Mouse (Mus musculus): ENCODE data around the gene Cela2a. TPM values are rescaled to one million over a fixed set of nuclear protein-coding genes. Genes with fewer than 3 reads are reported as not detected.

Cela2a gene
- total and polyA plus RNA-seq, 3 experiments: 0.25 TPM; not detected in 2

DNA sequence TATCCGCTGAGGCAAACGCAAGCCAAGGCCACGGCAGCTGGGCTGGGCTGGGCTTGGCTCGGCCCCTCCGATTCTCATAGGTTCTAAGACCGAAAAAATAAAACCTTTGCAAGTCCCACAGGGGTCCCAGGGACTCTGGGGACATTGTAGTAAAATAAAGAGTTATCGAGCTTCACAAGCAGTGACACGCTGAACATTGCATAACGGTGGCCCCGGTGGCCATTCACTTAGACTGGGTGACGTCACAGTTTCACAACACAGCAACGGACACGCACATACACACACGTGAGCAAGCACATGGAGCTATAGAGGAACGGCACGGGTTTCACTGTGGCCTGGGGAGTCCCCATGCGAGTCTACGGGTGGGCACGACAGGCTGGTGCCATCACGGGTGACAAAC lies 32.5 kb upstream of the Cela2a start:
- no peak for DNase-seq

GRCm38 (mm10) chr4:141857422-141857930 lies 31.5 kb upstream of the Cela2a start:
- DNase-seq: peak; percentile 79

GRCm38 (mm10) chr4:141853437-141853836 lies 27.5 kb upstream of the Cela2a start:
- DNase-seq: no peak

DNA sequence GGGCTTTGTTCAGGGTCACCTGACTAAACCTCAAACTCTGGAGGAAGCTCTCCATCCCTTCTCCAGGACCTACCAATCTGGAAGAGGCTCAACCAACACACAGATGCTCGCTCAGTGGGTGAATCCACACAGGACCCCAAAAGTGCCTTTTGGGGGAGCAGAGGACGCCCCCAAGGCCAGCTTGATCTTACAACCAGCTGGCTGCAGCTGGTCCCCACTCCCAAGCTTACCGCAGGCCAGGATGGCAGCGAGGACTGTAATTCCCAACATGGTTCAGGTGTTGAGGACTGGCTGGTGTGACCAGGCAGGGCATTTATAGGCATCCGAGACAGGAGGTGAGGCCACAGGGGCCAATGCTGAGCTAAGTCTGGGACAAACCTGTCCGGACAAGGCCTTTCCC lies 20.0 kb upstream of the Cela2a start, which contains the start of gene Ctrc:
Gene Ctrc (minus strand): TSS at position 361 of the 400 bp plus-strand sequence.
- DNase-seq: no peak

GRCm38 (mm10) chr4:141834536-141835095 lies 8.7 kb upstream of the Cela2a start:
- no peak for DNase-seq

DNA sequence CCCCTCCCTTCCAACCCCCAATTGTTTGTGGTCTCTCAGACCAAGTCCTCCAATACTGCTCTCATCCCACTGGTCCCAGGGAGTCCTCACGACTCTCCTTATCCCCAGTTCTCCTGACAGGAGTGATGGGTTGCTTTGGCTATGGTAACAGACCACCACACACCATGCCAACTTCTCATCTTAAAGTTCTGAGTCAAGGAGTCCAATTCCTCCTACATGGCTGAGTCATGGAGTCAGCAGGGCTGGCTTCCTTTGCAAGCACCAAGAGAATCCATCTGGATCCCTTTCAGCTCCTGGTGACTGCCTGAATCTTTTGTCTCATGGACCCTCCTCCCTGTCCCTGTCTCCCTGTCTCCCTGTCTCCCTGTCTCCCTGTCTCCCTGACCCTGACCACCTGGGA lies 8.0 kb upstream of the Cela2a start:
- DNase-seq: no peak

DNA sequence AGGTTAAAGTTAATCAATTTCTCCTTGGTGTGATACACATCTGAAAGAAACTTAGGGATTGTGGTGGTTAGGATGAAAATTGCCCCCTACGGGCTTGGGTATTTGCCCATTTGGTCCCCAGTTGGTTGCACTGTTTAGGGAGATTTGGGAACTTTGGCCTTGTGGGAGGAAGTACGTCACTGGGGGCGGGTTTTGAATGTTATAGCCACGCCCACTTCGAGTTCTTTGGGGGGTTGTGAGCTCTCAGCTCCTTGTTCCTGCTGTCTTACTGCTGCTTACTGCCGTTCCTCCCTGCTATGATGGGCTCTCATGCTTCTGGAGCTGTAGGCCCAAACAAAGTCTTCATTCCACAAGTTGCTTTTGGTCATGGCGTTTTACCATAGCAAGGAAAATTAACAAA lies 5.4 kb upstream of the Cela2a start:
- DNase-seq: no peak

GRCm38 (mm10) chr4:141830381-141830780 lies 4.4 kb upstream of the Cela2a start:
- DNase-seq: no peak

- peak; percentile 18 for DNase-seq
Observed at GRCm38 (mm10) chr4:141828177-141828576, 2.2 kb upstream of the Cela2a start.

DNA sequence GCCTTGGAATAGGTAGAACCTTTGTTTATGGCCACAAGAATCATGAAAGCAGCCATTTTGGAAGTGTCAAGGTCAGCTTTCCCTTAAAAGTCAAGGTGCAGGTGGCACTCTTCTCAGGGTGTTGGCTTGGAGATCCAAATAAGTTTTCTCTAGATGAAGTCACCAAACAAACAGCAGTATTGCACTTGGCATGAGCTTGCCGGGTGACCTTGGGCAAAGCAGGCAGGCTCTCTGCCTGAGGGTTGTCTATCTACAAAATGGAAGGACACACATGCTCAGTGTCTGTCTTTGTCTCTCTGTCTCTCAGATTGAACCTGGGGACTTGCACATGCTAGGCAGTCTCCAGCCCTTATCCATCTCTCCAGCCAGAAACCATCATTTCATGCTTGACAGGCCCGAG lies 1.4 kb upstream of the Cela2a start:
- DNase-seq: peak; percentile 58

GRCm38 (mm10) chr4:141822979-141823378 lies 3.0 kb downstream of the Cela2a start:
- no peak for DNase-seq

DNA sequence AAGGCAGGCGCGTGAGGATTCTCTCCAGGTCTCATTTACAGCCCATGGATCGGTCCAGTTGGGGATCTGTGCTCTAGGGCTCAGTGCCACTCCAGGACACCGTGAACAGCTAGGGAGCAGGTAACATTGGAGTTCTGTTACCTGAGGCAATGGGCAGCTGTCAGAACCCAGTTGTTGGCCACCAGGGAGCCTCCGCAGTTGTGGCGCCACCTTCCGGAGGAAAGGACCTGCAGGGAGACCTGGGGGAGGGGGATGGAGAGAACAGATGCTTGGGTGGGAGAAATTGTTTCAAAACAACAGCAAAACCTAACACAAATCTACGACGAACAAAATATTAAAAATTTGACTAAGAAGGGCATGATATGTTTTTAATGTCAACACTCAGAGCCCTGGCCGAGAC lies 3.9 kb downstream of the Cela2a start:
- DNase-seq: no peak

GRCm38 (mm10) chr4:141821178-141821577 lies 4.8 kb downstream of the Cela2a start:
- DNase-seq: no peak

DNA sequence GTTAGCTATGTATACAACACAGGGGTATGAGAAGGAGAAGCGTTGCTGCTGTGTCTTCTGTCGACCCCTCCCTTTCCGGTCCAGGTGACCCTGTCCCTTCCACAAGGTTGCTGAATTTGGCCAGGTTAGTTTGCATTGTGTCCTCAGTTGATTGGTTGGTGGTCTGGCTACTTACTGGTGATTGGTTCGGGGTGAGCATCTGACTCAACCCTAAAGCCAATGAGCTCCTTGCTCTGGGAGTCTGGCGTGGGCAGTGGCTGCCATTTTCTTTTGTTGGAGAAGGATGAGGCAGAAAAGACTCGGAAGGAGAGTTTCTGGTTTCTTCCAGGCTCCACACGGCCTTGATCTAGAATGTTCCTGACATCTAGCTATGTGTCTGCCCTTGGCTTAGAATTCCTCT lies 6.6 kb downstream of the Cela2a start:
- no peak for DNase-seq

DNA sequence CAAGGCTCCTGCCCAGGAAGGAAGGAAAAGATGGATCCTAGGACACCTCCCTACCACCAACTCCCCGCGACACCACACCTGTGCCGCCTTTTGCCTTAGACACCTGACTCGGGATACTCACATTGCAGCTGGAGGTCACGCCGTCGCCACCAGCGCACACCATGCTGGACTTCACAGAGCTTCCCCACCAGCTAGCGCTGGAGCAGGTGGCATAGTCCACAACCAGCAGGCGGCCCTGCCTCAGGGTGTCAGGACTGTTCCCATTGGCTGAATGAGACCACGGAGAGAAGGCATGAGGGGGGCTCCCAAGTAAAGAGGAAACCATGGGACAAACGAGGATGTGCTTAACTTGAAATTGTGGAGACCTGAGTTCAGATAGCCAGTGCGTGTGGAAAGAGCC lies 7.1 kb downstream of the Cela2a start:
- no peak for DNase-seq

DNA sequence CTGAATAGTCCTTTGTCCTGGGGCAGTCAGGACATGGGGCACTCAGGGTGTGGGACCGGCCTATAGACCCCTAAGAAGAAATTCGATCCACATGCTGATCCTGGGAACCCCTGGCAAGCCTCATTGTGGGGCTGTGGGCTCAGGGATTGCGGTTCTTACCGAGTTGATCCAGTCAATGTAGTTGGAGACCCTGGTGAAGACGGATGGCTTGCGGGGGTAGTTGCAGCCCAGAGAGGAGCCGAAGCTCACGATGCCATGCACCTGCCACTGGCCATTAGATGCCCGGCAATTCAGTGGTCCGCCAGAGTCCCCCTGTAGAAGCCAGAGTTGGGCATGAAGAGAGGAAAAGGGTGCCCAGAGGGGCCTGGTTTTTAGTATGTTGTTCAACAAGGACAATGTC lies 8.3 kb downstream of the Cela2a start:
- no peak for DNase-seq

- DNase-seq: no peak
Observed at GRCm38 (mm10) chr4:141816776-141817655, 8.9 kb downstream of the Cela2a start.

DNA sequence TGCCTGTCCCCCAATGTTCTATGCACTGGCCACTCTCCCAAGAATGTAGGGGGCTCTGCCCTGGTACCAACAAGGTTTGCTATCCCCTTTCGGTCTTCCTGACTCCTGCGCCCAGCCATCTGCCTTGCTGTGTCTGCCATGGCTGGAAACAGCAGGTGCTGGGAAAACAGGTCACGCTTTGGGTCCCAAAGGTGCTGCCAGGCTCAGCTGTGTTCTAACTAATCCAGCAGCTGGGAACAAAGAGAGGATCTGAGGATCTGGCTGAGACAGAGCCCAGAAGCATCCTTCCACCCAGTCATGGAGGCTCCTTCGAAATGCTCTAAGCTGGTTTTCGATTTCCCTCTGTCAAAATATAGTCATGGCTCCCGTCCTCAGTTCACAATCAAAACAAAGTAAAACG lies 9.7 kb downstream of the Cela2a start:
- no peak for DNase-seq

DNA sequence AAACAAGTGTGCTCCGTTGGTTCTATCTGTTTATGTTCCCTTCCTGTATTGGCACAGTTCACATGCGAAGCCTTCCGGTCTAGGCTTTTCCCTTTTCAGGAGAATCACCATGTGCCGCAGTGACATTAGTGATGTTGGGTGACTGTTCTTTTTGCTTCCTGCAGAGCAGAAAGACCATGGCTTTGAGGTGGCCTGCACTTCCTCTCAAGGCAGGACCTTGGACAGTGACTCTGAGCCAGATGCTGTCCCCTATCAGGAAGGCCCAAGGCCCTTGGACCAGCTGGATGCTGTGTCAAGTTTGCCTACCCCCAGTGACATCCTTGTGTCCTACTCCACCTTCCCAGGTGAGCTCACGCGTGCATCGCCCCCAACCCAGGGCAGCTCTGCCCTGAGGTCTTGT lies 14.6 kb downstream of the Cela2a start:
- DNase-seq: no peak

DNA sequence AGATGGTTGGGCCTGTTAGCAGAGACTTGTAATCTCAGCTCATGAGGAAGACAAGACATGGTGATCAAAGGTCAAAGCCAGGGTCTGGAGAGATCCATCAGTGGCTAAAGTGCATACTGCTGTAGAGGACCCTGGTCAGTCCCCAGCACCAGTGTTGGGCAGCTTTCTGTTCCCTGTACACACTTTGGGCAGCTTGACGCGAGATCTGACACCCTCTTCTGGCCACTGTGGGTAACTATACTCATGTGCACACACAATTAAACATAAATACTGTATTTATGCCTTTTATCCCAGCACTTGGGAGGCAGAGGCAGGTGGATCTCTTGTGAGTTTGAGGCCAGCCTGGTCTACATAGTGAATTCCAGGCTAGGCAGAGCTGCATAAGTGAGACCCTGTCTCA lies 15.0 kb downstream of the Cela2a start:
- no peak for DNase-seq

- no peak for DNase-seq
Observed at GRCm38 (mm10) chr4:141809850-141810464, 16.0 kb downstream of the Cela2a start.

GRCm38 (mm10) chr4:141805886-141806285 lies 20.1 kb downstream of the Cela2a start:
- DNase-seq: no peak

DNA sequence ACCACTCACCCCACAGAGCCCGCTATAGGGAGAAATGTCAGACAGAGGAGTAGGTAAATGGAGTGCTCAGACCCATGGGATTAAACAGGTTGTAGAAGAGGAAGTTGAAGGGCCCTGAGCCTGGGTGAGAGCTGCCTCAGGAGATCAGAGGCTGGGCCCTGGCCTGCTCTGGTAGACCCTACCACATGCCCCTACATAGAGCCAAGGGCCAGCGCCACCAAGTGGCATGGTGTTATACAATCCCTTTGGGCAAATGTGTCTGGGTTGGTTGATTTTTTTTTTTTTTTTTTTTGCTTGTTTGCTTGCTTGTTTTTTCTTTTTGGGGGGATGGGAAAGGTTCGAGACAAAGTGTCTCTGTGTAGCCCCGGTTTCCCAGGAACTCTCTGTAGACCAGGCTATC lies 21.9 kb downstream of the Cela2a start:
- no peak for DNase-seq
